ENCODE assay signal across 8 mouse cellular contexts in the genomic region with DNA sequence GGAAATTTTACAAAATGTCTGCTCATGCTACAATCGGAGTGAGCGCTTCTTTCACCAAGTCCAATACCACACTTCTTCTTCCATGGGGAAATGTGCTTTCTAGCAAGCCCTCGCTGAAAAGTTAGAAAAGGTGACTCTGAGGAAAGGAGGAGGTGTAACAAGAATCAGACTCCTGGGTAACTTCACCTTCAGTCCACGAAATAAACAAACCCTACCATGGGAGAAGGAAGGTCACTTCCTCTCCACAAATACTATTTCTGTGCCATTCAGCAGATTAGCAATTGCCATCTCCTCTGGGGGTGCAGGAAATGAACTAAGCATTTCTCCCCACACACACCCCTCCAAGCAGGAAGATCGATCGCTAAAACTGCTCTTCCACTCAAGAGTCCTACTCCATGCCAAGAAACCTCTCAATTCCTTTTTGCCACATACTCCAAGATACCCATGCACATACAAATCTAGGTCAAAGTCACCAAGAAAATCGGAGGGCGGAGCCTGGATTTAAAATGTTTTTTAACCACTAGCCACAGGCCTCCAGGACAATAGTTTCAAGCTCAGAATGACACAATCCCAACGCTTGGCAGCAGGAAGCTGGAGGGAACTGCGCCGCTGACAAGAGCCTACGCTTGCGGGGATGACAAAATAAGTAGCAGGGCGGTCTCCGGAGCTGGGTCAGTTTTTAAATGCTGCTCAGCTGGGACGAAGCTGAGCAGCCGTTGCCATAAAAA. TPM values are rescaled to one million over a fixed set of nuclear protein-coding genes. Genes with fewer than 3 reads are reported as not detected.
DNase-seq lines count a peak whose midpoint lies in the region; ATAC-seq and TF ChIP-seq lines count a peak whose summit lies in the region.

No protein-coding gene starts in this region.

- WGBS in thymus, adult 2 months: 5% methylated on average over 17 of the region's 17 CpGs
- 6% methylated on average over 17 of the region's 17 CpGs for WGBS in liver, embryonic 15.5 days (ENCODE audit: insufficient replicate concordance)
- 10% methylated on average over 17 of the region's 17 CpGs for WGBS in neural tube, embryonic 14.5 days

- ATAC-seq in liver, embryonic 15.5 days (ENCODE audit: insufficient read depth): peak; percentile 3; the same call in 1 of the 2 replicates
- no peak for ATAC-seq in neural tube, embryonic 14.5 days (ENCODE audit: low read depth)

- H3K4me1 ChIP-seq in thymus, adult 2 months (replicated peaks; ENCODE audit: control insufficient read depth, insufficient read depth, low read length): peaks cover 10% of the 10 kb centered on the region
- H3K4me1 ChIP-seq in liver, embryonic 15.5 days (replicated peaks): peaks cover 61% of the 10 kb centered on the region
- peaks cover 10% of the 10 kb centered on the region; the same call in 1 of the 2 replicates for H3K4me1 ChIP-seq in neural tube, embryonic 14.5 days (ENCODE audit: control insufficient read depth, insufficient read depth, low read length)

- H3K27ac ChIP-seq in thymus, adult 2 months (ENCODE audit: control insufficient read depth, insufficient read depth, low read length): peak overlapping the region; percentile 3; the same call in 1 of the 2 replicates
- peak overlapping the region; percentile 92 for H3K27ac ChIP-seq in liver, embryonic 15.5 days (replicated peaks)
- no peak overlapping the region for H3K27ac ChIP-seq in neural tube, embryonic 14.5 days (ENCODE audit: low read depth, low read length)

- no peak for DNase-seq in thymus, adult 2 months
- DNase-seq in thymus, postnatal 14 days: no peak
- DNase-seq in embryo, embryonic 10 days (ENCODE audit: low spot score): peak; percentile 35
- peak; percentile 12 to 27 for DNase-seq in heart, postnatal 36 days
- DNase-seq in right cerebral cortex, postnatal 10 days (ENCODE audit: low spot score in 2 of 2): no peak
- no peak for DNase-seq in layer of hippocampus, postnatal 14 days (ENCODE audit: low spot score in 2 of 2)

- intact Hi-C loops in heart, postnatal 36 days (cut with DNase I): loop anchor here (10.0 kb wide), 1 partner anchor 674 kb away; no protein-coding TSS in a partner anchor

- no peaks in the 10 kb centered on the region for H3K9me3 ChIP-seq in liver, embryonic 15.5 days (replicated peaks)
- no peaks in the 10 kb centered on the region for H3K9me3 ChIP-seq in neural tube, embryonic 14.5 days (ENCODE audit: control insufficient read depth, low read length)

- H3K9ac ChIP-seq in liver, embryonic 15.5 days: peak overlapping the region; percentile 88
- H3K9ac ChIP-seq in neural tube, embryonic 14.5 days (replicated peaks; ENCODE audit: low read depth, low read length): peak overlapping the region; percentile 66

- H3K36me3 ChIP-seq in thymus, adult 2 months (ENCODE audit: control insufficient read depth, insufficient read depth, low read length): peaks cover 16% of the 10 kb centered on the region
- peaks cover 38% of the 10 kb centered on the region for H3K36me3 ChIP-seq in liver, embryonic 15.5 days (replicated peaks)
- H3K36me3 ChIP-seq in neural tube, embryonic 14.5 days (ENCODE audit: control insufficient read depth, insufficient read depth, low read length): 0 out of 2 replicates have a peak, but pooled peaks cover 3% of the 10 kb centered on the region

- peak overlapping the region; percentile 76 for H3K4me2 ChIP-seq in liver, embryonic 15.5 days
- peak overlapping the region; percentile 86 for H3K4me2 ChIP-seq in neural tube, embryonic 14.5 days (ENCODE audit: low read depth, low read length)

- H3K4me3 ChIP-seq in thymus, adult 2 months (ENCODE audit: control insufficient read depth, insufficient read depth, low read length): peak overlapping the region; percentile 90
- H3K4me3 ChIP-seq in liver, embryonic 15.5 days (replicated peaks): peak overlapping the region; percentile 83
- peak overlapping the region; percentile 74 for H3K4me3 ChIP-seq in neural tube, embryonic 14.5 days (ENCODE audit: low read depth, low read length)

- H3K27me3 ChIP-seq in thymus, adult 2 months (ENCODE audit: control insufficient read depth, insufficient read depth, low read length): no peaks in the 10 kb centered on the region
- H3K27me3 ChIP-seq in liver, embryonic 15.5 days: no peaks in the 10 kb centered on the region
- H3K27me3 ChIP-seq in neural tube, embryonic 14.5 days (ENCODE audit: control insufficient read depth, insufficient read depth, low read length): no peaks in the 10 kb centered on the region

- TF ChIP-seq CTCF in thymus, adult 2 months (IDR thresholded peaks at IDR 0.05; ENCODE audit: borderline replicate concordance, control insufficient read depth, extremely low read depth, insufficient read depth, low read length, poor library complexity): no peak

- TF ChIP-seq POLR2A in thymus, adult 2 months (IDR thresholded peaks at IDR 0.05; ENCODE audit: control insufficient read depth, extremely low read depth, insufficient read depth, low read length, poor library complexity): no peak

RNA-seq across cellular contexts. Expression of a gene that starts 0.8 kb away (rescaled TPM):
- polyA plus RNA-seq in thymus, adult 2 months (2012; rRNA removed): 88.0 and 109 TPM in 2 replicates
- 1 to 10 TPM; 6.6 TPM for total RNA-seq in heart, postnatal 36 days (2021)
- polyA plus RNA-seq in liver, embryonic 15.5 days (2015; fragmentation: Nextera tagmentation; extraction: Ambion mirVana): 95.5 and 107 TPM in 2 replicates
- 16.2 and 16.8 TPM in 2 replicates for polyA plus RNA-seq in neural tube, embryonic 14.5 days (2014; fragmentation: Nextera tagmentation; extraction: Ambion mirVana)
- 10 to 100 TPM; 18.3 to 18.6 TPM for total RNA-seq in layer of hippocampus, postnatal 14 days (2021)

RNA-seq across cellular contexts. Expression of a gene that starts 51.1 kb away (rescaled TPM):
- polyA plus RNA-seq in thymus, adult 2 months (2012; rRNA removed): not detected in 2 replicates
- not detected for total RNA-seq in heart, postnatal 36 days (2021)
- not detected in 2 replicates for polyA plus RNA-seq in liver, embryonic 15.5 days (2015; fragmentation: Nextera tagmentation; extraction: Ambion mirVana)
- polyA plus RNA-seq in neural tube, embryonic 14.5 days (2014; fragmentation: Nextera tagmentation; extraction: Ambion mirVana): not detected in 2 replicates
- not detected for total RNA-seq in layer of hippocampus, postnatal 14 days (2021)

Comparison
In these comparisons a context has a peak if more than half of its experiments do, and no peak if none do; other contexts are left out.
1. DNase-seq: peak in embryo, embryonic 10 days (single experiment) and heart, postnatal 36 days (2 of 2); none in thymus, adult 2 months (single experiment), thymus, postnatal 14 days (single experiment), right cerebral cortex, postnatal 10 days (0 of 2) and layer of hippocampus, postnatal 14 days (0 of 2).
2. Peak in every context shown above with its lines, with median percentiles within 50 percentile points of each other: H3K4me3 ChIP-seq.